In genomic region chr17:74803835-74804234, GRCm38 (mm10) we compare ENCODE assay signal across 16 mouse cellular contexts.
"Had no signal": no experiment of that assay in that cellular context is flagged by ENCODE, and none has a peak within 500 bp of the region (broad histone marks: within the 10 kb centered on the region; RNA-seq: fewer than 3 reads in every experiment).

No protein-coding gene starts in this region.

- H3K4me2 ChIP-seq: liver, embryonic 11.5 days; liver, embryonic 15.5 days; midbrain, embryonic 12.5 days; stomach, embryonic 15.5 days had no signal

- H3K27ac ChIP-seq: liver, embryonic 15.5 days; midbrain, embryonic 12.5 days; neural tube, embryonic 12.5 days; stomach, embryonic 15.5 days had no signal

- H3K9ac ChIP-seq: liver, embryonic 15.5 days; midbrain, embryonic 12.5 days; neural tube, embryonic 12.5 days; stomach, embryonic 15.5 days had no signal

- H3K27me3 ChIP-seq: liver, embryonic 15.5 days; midbrain, embryonic 12.5 days; stomach, embryonic 15.5 days had no signal

- H3K4me3 ChIP-seq: liver, embryonic 15.5 days; midbrain, embryonic 12.5 days; neural tube, embryonic 12.5 days; stomach, embryonic 15.5 days had no signal

- H3K36me3 ChIP-seq: liver, embryonic 15.5 days; neural tube, embryonic 12.5 days; stomach, embryonic 15.5 days had no signal

- ATAC-seq: intestine, embryonic 16.5 days; lung, postnatal 0 days; midbrain, embryonic 16.5 days had no signal

- H3K9me3 ChIP-seq: liver, embryonic 15.5 days; midbrain, embryonic 12.5 days; neural tube, embryonic 12.5 days; stomach, embryonic 15.5 days had no signal

- DNase-seq: kidney, adult 8-10 months; kidney, postnatal 10 days; left cerebral cortex, postnatal 4 days; lung, adult 2 months; lung, postnatal 36 days; right cerebral cortex, postnatal 4 days; thymus, adult 2 months; thymus, postnatal 25 days had no signal

- H3K4me1 ChIP-seq: midbrain, embryonic 12.5 days; stomach, embryonic 15.5 days had no signal
